In the genomic region with DNA sequence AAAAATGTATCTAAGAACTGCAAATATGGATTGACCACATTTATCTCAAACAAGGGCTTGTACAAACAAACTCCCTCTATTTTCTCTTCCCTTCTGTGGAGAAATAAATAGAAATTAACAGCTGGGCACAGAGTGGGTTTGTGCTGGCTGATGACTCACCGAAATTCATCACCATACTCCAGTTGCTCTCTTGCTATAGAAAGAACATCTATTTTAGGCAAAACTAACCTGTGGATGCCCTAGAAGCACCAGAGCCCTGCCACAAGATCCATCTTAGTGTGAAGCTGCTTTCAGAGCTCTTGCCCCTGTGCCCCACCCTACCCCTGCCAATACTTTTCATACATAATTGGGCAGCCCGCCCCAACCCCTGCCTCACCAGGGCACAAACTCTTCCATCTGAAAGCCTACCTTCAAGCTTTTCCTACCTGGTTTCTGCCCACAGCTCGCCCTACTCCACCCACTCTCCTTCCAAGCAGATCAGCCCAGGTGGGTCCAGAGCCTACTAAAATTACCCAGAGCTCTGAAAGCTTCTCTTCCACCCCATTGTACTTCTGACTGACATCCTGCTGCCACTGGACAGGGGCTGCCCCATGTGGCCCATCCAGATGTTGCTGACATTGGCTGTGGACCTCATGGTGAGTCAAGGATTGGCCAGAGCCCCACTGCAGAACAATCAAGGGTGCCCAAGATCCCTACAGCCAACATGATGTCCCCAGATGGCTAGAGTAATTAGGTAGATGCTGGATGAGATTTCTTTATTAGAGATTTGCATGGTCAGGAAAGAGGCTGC, we compare ENCODE assay signal across 22 mouse cellular contexts. TPM values are rescaled to one million over a fixed set of nuclear protein-coding genes. Genes with fewer than 3 reads are reported as not detected.
DNase-seq lines count a peak whose midpoint lies in the region; TF ChIP-seq lines count a peak whose summit lies in the region.
"Had no signal": no experiment of that assay in that cellular context is flagged by ENCODE, and none has a peak within 500 bp of the region (broad histone marks: within the 10 kb centered on the region; RNA-seq: fewer than 3 reads in every experiment).

No protein-coding gene starts in this region.

- H3K27ac ChIP-seq in cortical plate, adult 2 months (ENCODE audit: insufficient read depth, low read length), result peak overlapping the region; percentile 87
- H3K27ac ChIP-seq in limb, embryonic 10.5 days, result no peak overlapping the region
- H3K27ac ChIP-seq: forebrain, embryonic 15.5 days; hindbrain, embryonic 14.5 days; kidney, embryonic 15.5 days had no signal

- H3K4me1 ChIP-seq in cortical plate, adult 2 months (ENCODE audit: control insufficient read depth, insufficient read depth, low read length), result peaks cover 10% of the 10 kb centered on the region
- no peaks in the 10 kb centered on the region for H3K4me1 ChIP-seq in limb, embryonic 10.5 days
- H3K4me1 ChIP-seq: forebrain, embryonic 15.5 days; heart, embryonic 12.5 days; kidney, embryonic 15.5 days had no signal

- no peak for TF ChIP-seq POLR2A in cortical plate, adult 2 months (IDR thresholded peaks at IDR 0.05; ENCODE audit: extremely low read depth, insufficient read depth, low read length)

- H3K27me3 ChIP-seq in limb, embryonic 10.5 days (ENCODE audit: low read depth, poor library complexity, severe bottlenecking), result no peaks in the 10 kb centered on the region
- H3K27me3 ChIP-seq: forebrain, embryonic 15.5 days; heart, embryonic 12.5 days; kidney, embryonic 15.5 days had no signal

- no peak overlapping the region for H3K4me3 ChIP-seq in cortical plate, adult 2 months (ENCODE audit: insufficient read depth, low read length)
- no peak overlapping the region for H3K4me3 ChIP-seq in limb, embryonic 10.5 days
- H3K4me3 ChIP-seq: erythroblast, embryonic 14.5 days; forebrain, embryonic 15.5 days; heart, embryonic 12.5 days; kidney, embryonic 15.5 days had no signal

- DNase-seq in layer of hippocampus, adult 11-12 months (ENCODE audit: low spot score), result peak; percentile 39
- no peak for DNase-seq in layer of hippocampus, postnatal 10 days (ENCODE audit: low spot score in 2 of 2)
- DNase-seq in 416B (ENCODE audit: low read depth), result peak; percentile 21
- DNase-seq in right cerebral cortex, postnatal 14 days, result peak; percentile 13
- DNase-seq in cerebellum, adult 8-10 months, result no peak
- DNase-seq in limb, embryonic 10.5 days (ENCODE audit: low spot score), result no peak
- DNase-seq: adrenal gland, adult 2 months; cerebellum, adult 11 months; cerebellum, postnatal 36 days; gastrocnemius, postnatal 36 days; liver; liver, postnatal 0 days; lung, postnatal 14 days; thymus, adult 2 months had no signal

- H3K9me3 ChIP-seq in limb, embryonic 10.5 days (replicated peaks), result no peaks in the 10 kb centered on the region
- H3K9me3 ChIP-seq: forebrain, embryonic 15.5 days; G1E; heart, embryonic 12.5 days; kidney, embryonic 15.5 days had no signal

- 79% methylated on average over 3 of the region's 3 CpGs for WGBS in limb, embryonic 10.5 days

- TF ChIP-seq CTCF in cortical plate, adult 2 months (IDR thresholded peaks at IDR 0.05; ENCODE audit: extremely low read depth, insufficient read depth, low read length), result no peak

- no peaks in the 10 kb centered on the region for H3K36me3 ChIP-seq in limb, embryonic 10.5 days
- H3K36me3 ChIP-seq: forebrain, embryonic 15.5 days; G1E; heart, embryonic 12.5 days; kidney, embryonic 15.5 days had no signal

RNA-seq across cellular contexts. Expression of gene Fn3krp, which starts 13.6 kb away (rescaled TPM):
- 10 to 100 TPM; 29.9 to 32.0 TPM for total RNA-seq in layer of hippocampus, postnatal 10 days (2021)
- polyA plus RNA-seq in cortical plate, adult 2 months (2012; rRNA removed), result 38.1 and 41.0 TPM in 2 replicates
- 5.0 and 5.9 TPM in 2 replicates for polyA plus RNA-seq in limb, embryonic 10.5 days (2016; fragmentation: Nextera tagmentation; extraction: Ambion mirVana)

RNA-seq across cellular contexts. Expression of gene Rab40b, which starts 19.5 kb away (rescaled TPM):
- total RNA-seq in layer of hippocampus, postnatal 10 days (2021), result 10 to 100 TPM; 40.6 to 44.8 TPM
- polyA plus RNA-seq in cortical plate, adult 2 months (2012; rRNA removed), result 31.1 and 33.7 TPM in 2 replicates
- 0.54 and 1.2 TPM in 2 replicates for polyA plus RNA-seq in limb, embryonic 10.5 days (2016; fragmentation: Nextera tagmentation; extraction: Ambion mirVana)
- total RNA-seq: G1E had no signal
- polyA plus RNA-seq: CD4-positive, CD25-positive, alpha-beta regulatory T cell, adult 4 months; G1E had no signal

RNA-seq across cellular contexts. Expression of gene Fn3k, which starts 27.2 kb away (rescaled TPM):
- total RNA-seq in layer of hippocampus, postnatal 10 days (2021), result 10 to 100 TPM; 12.2 to 16.4 TPM
- 47.9 and 50.4 TPM in 2 replicates for polyA plus RNA-seq in cortical plate, adult 2 months (2012; rRNA removed)
- polyA plus RNA-seq in limb, embryonic 10.5 days (2016; fragmentation: Nextera tagmentation; extraction: Ambion mirVana), result 0.04 and 0.23 TPM in 2 replicates
- polyA plus RNA-seq: CD4-positive, CD25-positive, alpha-beta regulatory T cell, adult 4 months had no signal

RNA-seq across cellular contexts. Expression of gene Tbcd, which starts 44.2 kb away (rescaled TPM):
- 10 to 100 TPM; 60.4 to 65.8 TPM for total RNA-seq in layer of hippocampus, postnatal 10 days (2021)
- 53.8 and 64.2 TPM in 2 replicates for polyA plus RNA-seq in cortical plate, adult 2 months (2012; rRNA removed)
- 47.8 and 54.9 TPM in 2 replicates for polyA plus RNA-seq in limb, embryonic 10.5 days (2016; fragmentation: Nextera tagmentation; extraction: Ambion mirVana)

RNA-seq across cellular contexts. Expression of gene Wdr45b, which starts 53.3 kb away (rescaled TPM):
- total RNA-seq in layer of hippocampus, postnatal 10 days (2021), result 10 to 100 TPM; 53.7 to 64.0 TPM
- 75.7 and 85.8 TPM in 2 replicates for polyA plus RNA-seq in cortical plate, adult 2 months (2012; rRNA removed)
- 108 and 119 TPM in 2 replicates for polyA plus RNA-seq in limb, embryonic 10.5 days (2016; fragmentation: Nextera tagmentation; extraction: Ambion mirVana)

Comparison
In these comparisons a context has a peak if more than half of its experiments do, and no peak if none do; other contexts are left out.
1. DNase-seq: peak in layer of hippocampus, adult 11-12 months (single experiment), 416B (single experiment) and right cerebral cortex, postnatal 14 days (single experiment); none in layer of hippocampus, postnatal 10 days (0 of 2), cerebellum, adult 8-10 months (single experiment) and limb, embryonic 10.5 days (single experiment).
2. RNA of gene Rab40b, which starts 19.5 kb away (polyA plus RNA-seq): 31.1 to 33.7 TPM in cortical plate, adult 2 months; 0.54 to 1.2 TPM in limb, embryonic 10.5 days; every median in the first group is over 10 times any median in the second.
3. RNA of gene Fn3k, which starts 27.2 kb away (polyA plus RNA-seq): 47.9 to 50.4 TPM in cortical plate, adult 2 months; 0.04 to 0.23 TPM in limb, embryonic 10.5 days; every median in the first group is over 10 times any median in the second.